Comparison of ENCODE assay signal across 9 mouse cellular contexts in genomic region chr2:114012749-114013211, GRCm38 (mm10). TPM values are rescaled to one million over a fixed set of nuclear protein-coding genes. Genes with fewer than 3 reads are reported as not detected.
DNase-seq lines count a peak whose midpoint lies in the region; ATAC-seq lines count a peak whose summit lies in the region.
"Had no signal": no experiment of that assay in that cellular context is flagged by ENCODE, and none has a peak within 500 bp of the region (broad histone marks: within the 10 kb centered on the region; RNA-seq: fewer than 3 reads in every experiment).

No protein-coding gene starts in this region.

- H3K9ac ChIP-seq in hindbrain, embryonic 13.5 days = peak overlapping the region; percentile 90
- H3K9ac ChIP-seq in neural tube, embryonic 12.5 days = peak overlapping the region; percentile 72

- H3K9me3 ChIP-seq in hindbrain, embryonic 13.5 days = no peaks in the 10 kb centered on the region
- H3K9me3 ChIP-seq in neural tube, embryonic 12.5 days = no peaks in the 10 kb centered on the region

- peaks cover 25% of the 10 kb centered on the region for H3K4me1 ChIP-seq in hindbrain, embryonic 13.5 days (replicated peaks)
- H3K4me1 ChIP-seq in neural tube, embryonic 12.5 days = peaks cover 10% of the 10 kb centered on the region

- peak; percentile 81 for ATAC-seq in hindbrain, embryonic 13.5 days (ENCODE audit: low FRiP score)
- peak; percentile 81 for ATAC-seq in neural tube, embryonic 12.5 days (ENCODE audit: low FRiP score, low read depth)

- no peaks in the 10 kb centered on the region for H3K36me3 ChIP-seq in hindbrain, embryonic 13.5 days
- no peaks in the 10 kb centered on the region for H3K36me3 ChIP-seq in neural tube, embryonic 12.5 days

- H3K27ac ChIP-seq in hindbrain, embryonic 13.5 days = peak overlapping the region; percentile 80
- no peak overlapping the region for H3K27ac ChIP-seq in neural tube, embryonic 12.5 days

- DNase-seq in layer of hippocampus, postnatal 10 days (ENCODE audit: low spot score in 2 of 2) = peak; percentile 35
- no peak for DNase-seq in layer of hippocampus, adult 11-12 months (ENCODE audit: low spot score)
- peak; percentile 44 to 60 for DNase-seq in cerebellum, postnatal 25 days
- DNase-seq in ovary, adult 18-20 months (ENCODE audit: low spot score) = no peak
- DNase-seq in lung, postnatal 14 days = no peak
- no peak for DNase-seq in kidney, postnatal 14 days

- WGBS in hindbrain, embryonic 13.5 days = 1% methylated on average over 19 of the region's 19 CpGs
- WGBS in neural tube, embryonic 12.5 days = 3% methylated on average over 19 of the region's 19 CpGs

- peaks cover 40% of the 10 kb centered on the region for H3K27me3 ChIP-seq in hindbrain, embryonic 13.5 days
- peaks cover 24% of the 10 kb centered on the region for H3K27me3 ChIP-seq in neural tube, embryonic 12.5 days (replicated peaks)

- peak overlapping the region; percentile 82 for H3K4me2 ChIP-seq in hindbrain, embryonic 13.5 days
- peak overlapping the region; percentile 90 for H3K4me2 ChIP-seq in neural tube, embryonic 12.5 days (replicated peaks)

- H3K4me3 ChIP-seq in hindbrain, embryonic 13.5 days = peak overlapping the region; percentile 68
- H3K4me3 ChIP-seq in neural tube, embryonic 12.5 days = peak overlapping the region; percentile 58

RNA-seq across cellular contexts. Expression of gene Gjd2, which starts 0.6 kb away (rescaled TPM):
- 10 to 100 TPM; 17.4 to 19.9 TPM for total RNA-seq in layer of hippocampus, postnatal 10 days (2021)
- 4.6 and 6.0 TPM in 2 replicates for polyA plus RNA-seq in hindbrain, embryonic 13.5 days (2015; fragmentation: Nextera tagmentation; extraction: Ambion mirVana)
- polyA plus RNA-seq in neural tube, embryonic 12.5 days (2016; fragmentation: Nextera tagmentation; extraction: Ambion mirVana) = 1.7 and 2.3 TPM in 2 replicates

RNA-seq across cellular contexts. Expression of gene Actc1, which starts 40.6 kb away (rescaled TPM):
- not detected for total RNA-seq in layer of hippocampus, postnatal 10 days (2021)
- polyA plus RNA-seq in hindbrain, embryonic 13.5 days (2015; fragmentation: Nextera tagmentation; extraction: Ambion mirVana) = 44.7 and 51.3 TPM in 2 replicates
- polyA plus RNA-seq in neural tube, embryonic 12.5 days (2016; fragmentation: Nextera tagmentation; extraction: Ambion mirVana) = 106 and 158 TPM in 2 replicates
- total RNA-seq: left cerebral cortex, adult 18-20 months had no signal

Comparison
In these comparisons a context has a peak if more than half of its experiments do, and no peak if none do; other contexts are left out.
1. DNase-seq: peak in layer of hippocampus, postnatal 10 days (2 of 2) and cerebellum, postnatal 25 days (2 of 2); none in layer of hippocampus, adult 11-12 months (single experiment), ovary, adult 18-20 months (single experiment), lung, postnatal 14 days (single experiment) and kidney, postnatal 14 days (single experiment).